Comparison of ENCODE assay signal across 32 mouse cellular contexts in genomic region chr9:32694111-32694824, GRCm38 (mm10). TPM values are rescaled to one million over a fixed set of nuclear protein-coding genes. Genes with fewer than 3 reads are reported as not detected.
DNase-seq lines count a peak whose midpoint lies in the region; ATAC-seq and TF ChIP-seq lines count a peak whose summit lies in the region.
"Had no signal": no experiment of that assay in that cellular context is flagged by ENCODE, and none has a peak within 500 bp of the region (broad histone marks: within the 10 kb centered on the region; RNA-seq: fewer than 3 reads in every experiment).

No protein-coding gene starts in this region.

- no peak overlapping the region for H3K4me2 ChIP-seq in heart, embryonic 15.5 days
- H3K4me2 ChIP-seq in heart, embryonic 12.5 days = no peak overlapping the region
- H3K4me2 ChIP-seq in midbrain, embryonic 15.5 days = no peak overlapping the region

- no peaks in the 10 kb centered on the region for H3K27me3 ChIP-seq in heart, embryonic 15.5 days
- H3K27me3 ChIP-seq in heart, embryonic 12.5 days (replicated peaks) = 0 out of 2 replicates have a peak, but pooled peaks cover 3% of the 10 kb centered on the region
- H3K27me3 ChIP-seq in thymus, adult 2 months (ENCODE audit: control insufficient read depth, insufficient read depth, low read length) = no peaks in the 10 kb centered on the region
- H3K27me3 ChIP-seq in midbrain, embryonic 15.5 days (replicated peaks) = peaks cover 81% of the 10 kb centered on the region
- H3K27me3 ChIP-seq: intestine, embryonic 15.5 days; limb, embryonic 15.5 days; Patski had no signal

- no peak for TF ChIP-seq POLR2A in thymus, adult 2 months (IDR thresholded peaks at IDR 0.05; ENCODE audit: control insufficient read depth, extremely low read depth, insufficient read depth, low read length, poor library complexity)

- no peak for TF ChIP-seq CTCF in gastrocnemius, adult 2 months (IDR thresholded peaks at IDR 0.05)
- no peak for TF ChIP-seq CTCF in thymus, adult 2 months (IDR thresholded peaks at IDR 0.05; ENCODE audit: borderline replicate concordance, control insufficient read depth, extremely low read depth, insufficient read depth, low read length, poor library complexity)

- no peaks in the 10 kb centered on the region for H3K9me3 ChIP-seq in heart, embryonic 15.5 days (replicated peaks)
- no peaks in the 10 kb centered on the region for H3K9me3 ChIP-seq in heart, embryonic 12.5 days (replicated peaks)
- H3K9me3 ChIP-seq in midbrain, embryonic 15.5 days = no peaks in the 10 kb centered on the region
- H3K9me3 ChIP-seq: embryonic facial prominence, embryonic 12.5 days; forebrain, embryonic 10.5 days; hindbrain, embryonic 10.5 days; hindbrain, embryonic 15.5 days; intestine, embryonic 15.5 days; limb, embryonic 10.5 days; limb, embryonic 15.5 days; neural tube, embryonic 12.5 days had no signal

- no peak overlapping the region for H3K9ac ChIP-seq in heart, embryonic 15.5 days
- H3K9ac ChIP-seq in heart, embryonic 12.5 days = no peak overlapping the region
- no peak overlapping the region for H3K9ac ChIP-seq in midbrain, embryonic 15.5 days
- H3K9ac ChIP-seq: embryonic facial prominence, embryonic 12.5 days; forebrain, postnatal 0 days; hindbrain, embryonic 15.5 days; intestine, embryonic 15.5 days; limb, embryonic 15.5 days; liver, embryonic 14.5 days; neural tube, embryonic 12.5 days had no signal

- WGBS in heart, embryonic 15.5 days = 68% methylated on average over 12 of the region's 12 CpGs
- 74% methylated on average over 12 of the region's 12 CpGs for WGBS in heart, embryonic 12.5 days
- WGBS in thymus, adult 2 months = 77% methylated on average over 12 of the region's 12 CpGs
- 77% methylated on average over 12 of the region's 12 CpGs for WGBS in midbrain, embryonic 15.5 days

- ATAC-seq in heart, embryonic 15.5 days (replicated peaks; ENCODE audit: insufficient number of reproducible peaks, insufficient read depth, low FRiP score, low read depth) = no peak
- no peak for ATAC-seq in heart, embryonic 12.5 days (ENCODE audit: insufficient number of reproducible peaks, low FRiP score)
- ATAC-seq in midbrain, embryonic 15.5 days (replicated peaks) = no peak
- ATAC-seq: forebrain, postnatal 0 days; intestine, embryonic 15.5 days; Patski had no signal

- no peaks in the 10 kb centered on the region for H3K36me3 ChIP-seq in heart, embryonic 15.5 days
- H3K36me3 ChIP-seq in heart, embryonic 12.5 days = no peaks in the 10 kb centered on the region
- H3K36me3 ChIP-seq in thymus, adult 2 months (ENCODE audit: control insufficient read depth, insufficient read depth, low read length) = peaks cover 8% of the 10 kb centered on the region
- no peaks in the 10 kb centered on the region for H3K36me3 ChIP-seq in midbrain, embryonic 15.5 days (replicated peaks)
- H3K36me3 ChIP-seq: embryonic facial prominence, embryonic 12.5 days; forebrain, embryonic 10.5 days; G1E; hindbrain, embryonic 10.5 days; hindbrain, embryonic 15.5 days; intestine, embryonic 15.5 days; limb, embryonic 10.5 days; limb, embryonic 15.5 days; neural tube, embryonic 12.5 days had no signal

- no peak overlapping the region for H3K4me3 ChIP-seq in gastrocnemius, adult 2 months
- H3K4me3 ChIP-seq in heart, embryonic 15.5 days = no peak overlapping the region
- no peak overlapping the region for H3K4me3 ChIP-seq in heart, embryonic 12.5 days
- no peak overlapping the region for H3K4me3 ChIP-seq in thymus, adult 2 months (ENCODE audit: control insufficient read depth, insufficient read depth, low read length)
- no peak overlapping the region for H3K4me3 ChIP-seq in midbrain, embryonic 15.5 days
- H3K4me3 ChIP-seq: embryonic facial prominence, embryonic 12.5 days; intestine, embryonic 15.5 days; neural tube, embryonic 12.5 days had no signal

- H3K4me1 ChIP-seq in heart, embryonic 15.5 days (replicated peaks) = peaks cover 22% of the 10 kb centered on the region
- peaks cover 10% of the 10 kb centered on the region for H3K4me1 ChIP-seq in heart, embryonic 12.5 days (replicated peaks)
- peaks cover 9% of the 10 kb centered on the region for H3K4me1 ChIP-seq in thymus, adult 2 months (replicated peaks; ENCODE audit: control insufficient read depth, insufficient read depth, low read length)
- peaks cover 11% of the 10 kb centered on the region for H3K4me1 ChIP-seq in midbrain, embryonic 15.5 days
- H3K4me1 ChIP-seq: intestine, embryonic 15.5 days had no signal

- intact Hi-C loops in gastrocnemius, adult 2 months (cut with DNase I) = loop anchor here (2.0 kb wide), 1 partner anchor 103 kb away; no protein-coding TSS in a partner anchor

- no peak for DNase-seq in gastrocnemius, adult 2 months
- DNase-seq in gastrocnemius, postnatal 4 days (ENCODE audit: low spot score in 2 of 2) = no peak
- no peak for DNase-seq in thymus, adult 2 months
- DNase-seq in thymus, postnatal 36 days = no peak
- no peak for DNase-seq in testis, postnatal 10 days (ENCODE audit: low spot score)
- DNase-seq: adrenal gland, postnatal 10 days; cerebellum, adult 11-12 months; cerebellum, adult 9-11 months; embryo, embryonic 11 days; forebrain, postnatal 0 days; gastrocnemius, postnatal 10 days; kidney, adult 8-10 months; lung, embryonic 14.5 days; lung, postnatal 14 days; midbrain, embryonic 14.5 days; right cerebral cortex, adult 18-20 months; spleen, adult 18-20 months had no signal

- H3K27ac ChIP-seq in gastrocnemius, adult 2 months = peak overlapping the region; percentile 96
- peak overlapping the region; percentile 95 for H3K27ac ChIP-seq in heart, embryonic 15.5 days
- no peak overlapping the region for H3K27ac ChIP-seq in heart, embryonic 12.5 days (ENCODE audit: poor library complexity, severe bottlenecking)
- peak overlapping the region; percentile 22; the same call in 1 of the 2 replicates for H3K27ac ChIP-seq in thymus, adult 2 months (ENCODE audit: control insufficient read depth, insufficient read depth, low read length)
- no peak overlapping the region for H3K27ac ChIP-seq in midbrain, embryonic 15.5 days
- H3K27ac ChIP-seq: embryonic facial prominence, embryonic 12.5 days; forebrain, embryonic 10.5 days; hindbrain, embryonic 10.5 days; hindbrain, embryonic 15.5 days; intestine, embryonic 15.5 days; kidney, postnatal 0 days; limb, embryonic 10.5 days; limb, embryonic 15.5 days; liver, embryonic 14.5 days; neural tube, embryonic 12.5 days had no signal

RNA-seq across cellular contexts. Expression of gene Ets1, which starts 58.2 kb away (rescaled TPM):
- 10 to 100 TPM; 11.6 to 11.7 TPM for total RNA-seq in gastrocnemius, adult 2 months (2021)
- total RNA-seq in gastrocnemius, postnatal 4 days (2021) = 10 to 100 TPM; 55.1 to 59.1 TPM
- 46.3 and 54.9 TPM in 2 replicates for polyA plus RNA-seq in heart, embryonic 15.5 days (2015; fragmentation: Nextera tagmentation; extraction: Ambion mirVana)
- 65.6 and 68.1 TPM in 2 replicates for polyA plus RNA-seq in heart, embryonic 12.5 days (2016; fragmentation: Nextera tagmentation; extraction: Ambion mirVana)
- polyA plus RNA-seq in thymus, adult 2 months (2012; rRNA removed) = 272 and 400 TPM in 2 replicates
- 18.6 and 20.8 TPM in 2 replicates for polyA plus RNA-seq in midbrain, embryonic 15.5 days (2015; fragmentation: Nextera tagmentation; extraction: Ambion mirVana)
- polyA plus RNA-seq: G1E had no signal

Comparison
In these comparisons a context has a peak if more than half of its experiments do, and no peak if none do; other contexts are left out.
1. H3K27ac ChIP-seq: peak in gastrocnemius, adult 2 months (single experiment), heart, embryonic 15.5 days (single experiment) and thymus, adult 2 months (single experiment); none in heart, embryonic 12.5 days (single experiment) and midbrain, embryonic 15.5 days (single experiment).